Mouse (Mus musculus): ENCODE measurements around the gene Tenm4. TPM values are rescaled to one million over a fixed set of nuclear protein-coding genes. Genes with fewer than 3 reads are reported as not detected.
"Not testable (repeated sequence)": the region's sequence is repeated elsewhere in the genome, so short reads cannot be mapped to it uniquely, and the experiment has no call there.

The Tenm4 gene
- total RNA-seq, 2 experiments from 2014 or later, result 111 to 131 TPM

DNA sequence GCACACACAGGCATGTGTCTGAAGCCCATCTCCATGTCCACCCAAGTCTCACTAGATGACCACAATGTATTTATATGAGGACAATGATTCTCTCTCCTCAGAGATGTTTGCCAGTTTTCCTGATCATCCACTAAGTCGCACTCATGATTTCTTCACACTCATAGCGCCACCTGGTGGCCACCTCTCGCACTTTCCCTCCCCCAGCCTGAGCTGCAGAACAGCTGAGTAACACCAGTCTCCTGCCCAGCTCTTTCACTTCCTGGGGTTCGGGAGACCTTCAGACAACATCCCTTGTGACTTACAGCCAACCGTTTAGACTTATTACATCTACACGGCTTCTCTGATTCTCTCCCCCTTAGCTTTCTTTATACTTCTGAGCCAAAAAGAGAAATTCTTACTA, 743.0 kb downstream of the Tenm4 start:
- peak; percentile 78 to 92 for DNase-seq (ENCODE audit: low spot score in 2 of 2)
- no peak overlapping the region for H3K4me3 ChIP-seq
- H3K27ac ChIP-seq, result no peak overlapping the region
- peak; percentile 94 for TF ChIP-seq CTCF (conservative IDR thresholded peaks at IDR 0.05)

DNA sequence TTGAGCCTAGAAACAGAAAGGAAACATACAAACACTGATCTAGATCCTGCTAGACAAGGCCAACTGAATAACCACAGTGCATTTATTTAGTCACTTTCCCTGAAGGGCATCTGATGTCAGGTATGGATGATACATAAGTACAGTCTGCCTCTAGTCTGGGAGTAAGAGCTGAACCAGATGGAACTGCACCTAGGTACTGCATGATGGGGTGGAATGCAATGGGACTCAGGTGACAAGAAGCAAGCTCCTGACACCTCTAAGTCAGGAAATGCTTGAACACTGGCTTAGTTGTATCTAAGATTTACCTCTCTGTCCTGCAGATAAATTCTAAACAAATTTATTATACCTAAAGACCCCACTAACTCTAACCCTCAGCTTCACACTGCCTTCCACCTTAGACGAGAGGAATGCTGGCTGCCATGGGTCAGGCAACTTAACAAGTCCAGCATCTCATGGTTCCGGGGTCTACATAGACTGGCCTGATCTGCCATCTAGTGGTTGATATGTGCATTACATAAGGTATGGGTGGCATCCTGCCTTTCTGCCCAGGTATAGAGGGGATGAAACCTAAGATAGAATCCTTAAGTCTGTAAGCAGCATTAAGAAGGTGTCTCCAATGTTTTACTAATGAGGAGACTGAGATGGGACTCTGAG, 744.5 kb downstream of the Tenm4 start:
- peak; percentile 97 for TF ChIP-seq CTCF (conservative IDR thresholded peaks at IDR 0.05)
- DNase-seq (ENCODE audit: low spot score in 2 of 2), result peak; percentile 57 to 82
- Histone ChIP-seq H3K4me3 (no peak overlapping the region), H3K27ac (no peak overlapping the region)

DNA sequence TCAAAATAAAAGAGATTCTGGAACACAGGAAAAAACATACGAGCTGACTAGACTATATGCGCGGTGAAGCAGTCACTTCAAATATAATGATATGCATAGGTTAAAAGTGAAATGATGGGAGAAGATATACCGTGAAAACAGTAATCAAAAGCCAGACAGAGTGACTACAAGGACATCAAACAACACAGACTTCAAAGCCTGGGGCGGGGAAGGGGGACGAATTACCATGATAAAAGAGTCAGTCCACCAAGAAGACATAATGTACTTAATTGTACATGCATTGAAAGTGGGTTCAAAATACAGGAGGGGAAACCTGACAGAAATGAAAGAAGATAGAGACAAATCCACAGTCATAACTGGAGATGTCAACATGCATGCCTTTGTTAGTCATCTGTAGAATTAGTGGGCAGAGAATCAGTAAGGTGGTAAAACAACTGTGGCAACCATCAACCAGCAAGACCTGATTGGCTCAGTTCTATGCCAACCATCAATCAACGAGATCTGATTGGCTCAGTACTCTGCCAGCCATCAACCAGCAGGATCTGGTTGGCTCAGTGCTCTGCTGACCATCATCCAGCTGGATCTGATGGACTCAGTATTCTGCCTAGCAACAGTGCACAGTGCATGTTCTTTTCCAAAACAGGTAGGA, 749.5 kb downstream of the Tenm4 start:
- no peak for DNase-seq (ENCODE audit: low spot score in 2 of 2)
- no peak overlapping the region for H3K27ac ChIP-seq
- no peak for TF ChIP-seq CTCF (conservative IDR thresholded peaks at IDR 0.05)
- H3K4me3 ChIP-seq, result no peak overlapping the region

DNA sequence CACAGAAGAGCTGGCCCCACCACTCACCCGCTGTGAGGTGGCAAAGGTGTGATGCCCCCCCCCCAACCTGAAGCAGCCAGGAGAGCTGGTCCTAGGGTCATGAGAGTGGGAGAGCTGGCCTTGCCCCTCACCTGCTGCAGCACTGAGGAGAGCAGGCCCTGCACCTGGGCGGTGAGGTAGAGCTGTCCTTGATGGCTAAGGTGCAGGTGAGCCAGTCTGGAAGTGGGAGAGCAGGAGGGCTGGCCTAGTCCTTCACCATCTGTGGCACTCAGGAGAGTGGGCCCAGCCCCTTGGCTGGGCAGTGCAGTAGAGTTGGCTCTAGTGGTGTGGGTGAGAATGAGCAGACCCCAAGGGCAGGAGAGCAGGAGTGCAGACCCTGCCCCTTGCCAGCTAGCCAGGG, 751.9 kb downstream of the Tenm4 start:
- Histone ChIP-seq H3K4me3 (no peak overlapping the region), H3K27ac (no peak overlapping the region)
- no peak for DNase-seq (ENCODE audit: low spot score in 2 of 2)
- TF ChIP-seq CTCF (conservative IDR thresholded peaks at IDR 0.05), result no peak

DNA sequence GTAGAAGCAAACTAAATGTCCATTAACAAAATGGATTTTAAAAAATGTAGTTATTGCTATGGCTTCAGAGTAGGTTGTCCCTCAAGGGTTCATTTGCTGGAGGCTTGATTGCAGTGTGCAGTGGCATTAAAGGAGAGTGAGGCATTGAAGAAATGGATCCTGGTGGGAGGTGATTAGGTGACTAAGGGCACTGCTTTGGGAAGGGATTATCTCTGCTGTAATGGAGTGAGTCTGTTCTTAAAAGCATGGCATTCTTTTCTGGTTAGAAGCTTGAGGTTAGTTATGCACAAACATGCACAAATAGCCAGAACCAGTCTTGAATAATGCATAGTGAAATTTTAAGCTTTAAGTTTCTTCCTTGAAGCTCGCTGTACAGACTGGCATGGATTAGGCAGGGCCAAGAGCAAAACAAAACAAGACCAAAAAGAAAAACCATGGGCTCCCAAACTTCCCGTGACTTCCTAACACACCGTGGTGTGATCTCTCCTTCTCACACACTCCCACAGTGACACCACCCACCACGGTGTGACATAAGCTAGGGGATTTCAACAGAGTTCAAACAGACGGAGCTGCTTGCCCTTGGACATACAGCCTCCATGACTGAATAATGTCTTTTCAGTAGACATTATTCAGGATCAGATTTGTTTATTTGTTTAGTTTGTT, 772.8 kb downstream of the Tenm4 start:
- DNase-seq (ENCODE audit: low spot score in 2 of 2), result no peak
- no peak for TF ChIP-seq CTCF (conservative IDR thresholded peaks at IDR 0.05)
- Histone ChIP-seq H3K4me3 (no peak overlapping the region), H3K27ac (no peak overlapping the region)

DNA sequence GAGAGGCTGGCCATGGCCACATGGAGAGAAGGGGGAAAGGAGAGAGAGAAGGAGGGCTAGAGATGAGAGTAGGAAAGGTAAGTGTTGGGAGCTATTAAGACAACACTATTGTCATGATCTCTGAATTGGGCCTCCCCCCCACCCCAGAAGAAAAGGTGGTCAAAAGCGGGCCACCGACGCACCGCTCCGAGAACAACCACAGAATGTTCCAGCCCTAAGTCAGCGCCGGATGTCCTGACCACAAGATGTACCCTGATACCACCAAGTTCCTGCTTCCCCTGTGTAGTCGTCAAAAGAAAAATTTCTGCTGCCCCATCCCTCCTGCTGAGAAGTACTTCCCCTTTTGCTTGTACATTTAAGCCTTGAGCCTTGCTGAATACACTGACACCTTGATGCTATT, 775.5 kb downstream of the Tenm4 start:
- not testable (repeated sequence) for H3K4me3 ChIP-seq; H3K27ac ChIP-seq; DNase-seq (ENCODE audit: low spot score in 2 of 2)

DNA sequence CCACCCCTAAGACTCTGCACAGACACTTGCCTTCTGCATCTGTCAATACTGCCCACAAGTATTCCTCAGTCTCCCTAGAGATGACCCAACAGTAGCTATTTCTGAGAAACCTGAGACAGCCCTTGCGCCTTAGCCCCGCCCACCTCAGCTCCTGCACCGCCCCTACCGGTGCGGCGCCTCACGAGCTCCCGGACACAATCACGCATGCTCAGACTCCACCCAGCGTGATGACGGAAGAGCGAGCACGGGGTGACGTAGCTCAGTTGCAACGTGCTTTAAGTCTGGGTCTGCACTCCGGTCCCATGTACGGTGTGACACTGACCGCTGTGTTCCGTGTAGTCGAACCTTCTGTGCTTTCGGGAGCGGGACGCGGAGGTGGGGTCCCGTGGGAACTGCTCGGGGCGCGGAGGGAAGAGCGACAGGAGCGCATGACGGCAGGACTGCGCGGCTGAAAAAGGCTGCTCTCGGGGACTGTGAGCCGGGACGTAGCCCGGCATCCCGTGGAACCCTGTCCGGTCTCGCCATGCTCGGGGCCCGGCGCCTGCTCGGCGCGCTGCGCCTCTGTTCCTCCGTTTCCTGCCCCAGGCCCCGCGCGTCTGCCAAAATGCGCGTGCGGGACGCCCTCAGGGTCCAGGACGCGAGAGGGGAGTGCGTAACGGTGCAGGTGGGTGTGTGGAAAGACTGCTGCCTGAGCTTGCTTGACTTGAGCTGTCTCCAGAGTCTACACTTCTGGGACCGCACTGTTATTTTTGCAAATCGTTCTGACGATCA, 780.4 kb downstream of the Tenm4 start, which contains the start of gene Nars2:
Gene Nars2 (plus strand): TSS at position 225 of the 771 bp plus-strand sequence.
- H3K4me3 ChIP-seq, result peak within 1 kb of the TSS; percentile 76
- peak; percentile 88 to 92 for DNase-seq (ENCODE audit: low spot score in 2 of 2)
- peak within 1 kb of the TSS; percentile 92 for H3K27ac ChIP-seq
- peak; percentile 63 for TF ChIP-seq CTCF (conservative IDR thresholded peaks at IDR 0.05)

DNA sequence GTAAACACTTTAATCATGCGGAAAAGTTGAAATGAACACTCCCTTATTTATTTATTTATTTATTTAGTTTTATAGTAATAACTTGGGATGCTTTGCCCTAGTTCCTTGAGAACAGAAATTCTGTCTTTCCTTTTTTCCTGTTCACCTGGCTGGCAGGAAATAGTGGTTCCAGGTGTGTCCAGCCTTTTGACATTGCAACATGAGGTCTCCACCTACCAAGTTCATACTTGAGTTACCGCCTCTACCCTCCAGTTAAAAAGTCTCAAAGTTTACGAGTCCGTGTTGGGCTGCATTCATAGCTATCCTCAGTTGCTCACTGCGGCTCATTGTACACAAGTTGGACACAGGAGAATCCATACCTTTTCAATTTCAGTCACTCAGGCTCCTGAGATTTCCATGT, 781.0 kb downstream of the Tenm4 start:
- no peak for DNase-seq (ENCODE audit: low spot score in 2 of 2)
- peak overlapping the region; percentile 92; the same call in 1 of the 2 replicates for H3K27ac ChIP-seq
- H3K4me3 ChIP-seq, result peak overlapping the region; percentile 76
- TF ChIP-seq CTCF (conservative IDR thresholded peaks at IDR 0.05), result no peak

DNA sequence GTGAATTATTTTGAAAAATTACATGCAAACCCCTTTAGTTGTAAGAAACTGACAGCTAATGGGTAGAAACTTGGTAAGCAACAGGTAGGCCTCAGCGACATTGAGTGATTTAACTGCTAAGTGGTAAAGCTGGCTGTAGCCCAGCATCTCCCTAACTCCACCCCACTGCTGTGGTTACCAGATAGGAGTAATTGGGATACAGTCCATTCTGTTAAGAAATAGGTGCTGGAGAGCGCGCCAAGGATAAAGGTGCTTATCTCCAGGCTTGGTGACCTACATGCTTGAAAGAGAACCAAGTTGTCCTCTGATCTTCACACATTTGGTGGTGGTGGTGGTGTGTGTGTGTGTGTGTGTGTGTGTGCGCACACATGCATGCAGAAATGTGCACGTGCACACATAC, 788.1 kb downstream of the Tenm4 start:
- H3K4me3 ChIP-seq, result no peak overlapping the region
- no peak for DNase-seq (ENCODE audit: low spot score in 2 of 2)
- no peak overlapping the region for H3K27ac ChIP-seq
- no peak for TF ChIP-seq CTCF (conservative IDR thresholded peaks at IDR 0.05)

Small RNAs within 50 kb of the gene (microRNA-seq; reads per million reads assigned to microRNA genes)
- 0 reads per million in 2 experiments for gene Mir6394
- gene Mir708, result 2,248 to 2,591 reads per million in 2 experiments
